Comparison of ENCODE assay signal across 14 mouse cellular contexts in the genomic region with DNA sequence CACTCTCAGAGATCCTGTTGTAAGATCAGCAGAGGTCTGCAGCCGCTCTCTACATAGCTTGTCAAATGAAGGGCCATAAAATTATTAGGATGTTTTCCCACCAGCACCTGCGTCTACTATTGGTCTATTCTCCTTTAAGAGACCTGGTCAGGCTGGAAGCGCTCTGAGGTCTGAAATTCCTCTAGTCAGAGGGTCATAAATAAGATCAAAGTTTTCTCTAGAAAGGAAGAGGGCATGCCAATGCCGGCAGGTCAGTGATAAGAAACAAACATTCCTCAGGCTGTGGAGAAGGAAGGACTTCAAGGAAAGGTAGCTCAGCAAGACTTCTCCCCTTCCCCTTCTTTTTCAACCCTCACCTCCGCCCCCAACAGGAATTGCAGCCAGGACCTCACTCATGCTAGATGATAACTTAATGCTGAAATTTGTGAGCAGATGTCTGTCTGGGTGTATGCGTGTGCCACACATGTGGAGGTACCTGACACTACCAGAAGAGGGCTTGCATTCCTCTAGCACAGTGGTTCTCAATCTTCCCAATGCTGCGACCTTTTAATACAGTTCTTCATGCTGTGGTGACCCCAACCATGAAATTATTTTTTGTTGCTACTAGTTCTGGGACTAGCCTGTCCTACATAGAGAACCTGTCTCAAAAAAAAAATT. TPM values are rescaled to one million over a fixed set of nuclear protein-coding genes. Genes with fewer than 3 reads are reported as not detected.
DNase-seq lines count a peak whose midpoint lies in the region; ATAC-seq and TF ChIP-seq lines count a peak whose summit lies in the region.
"Had no signal": no experiment of that assay in that cellular context is flagged by ENCODE, and none has a peak within 500 bp of the region (broad histone marks: within the 10 kb centered on the region; RNA-seq: fewer than 3 reads in every experiment).

No protein-coding gene starts in this region.

- TF ChIP-seq POLR2A in thymus, adult 2 months (IDR thresholded peaks at IDR 0.05; ENCODE audit: control insufficient read depth, extremely low read depth, insufficient read depth, low read length, poor library complexity) = no peak

- H3K9ac ChIP-seq in kidney, postnatal 0 days (ENCODE audit: low read depth, low read length) = no peak overlapping the region
- no peak overlapping the region for H3K9ac ChIP-seq in liver, embryonic 14.5 days (replicated peaks)
- H3K9ac ChIP-seq in hindbrain, postnatal 0 days (replicated peaks; ENCODE audit: low read length) = no peak overlapping the region
- H3K9ac ChIP-seq: limb, embryonic 15.5 days had no signal

- no peak for ATAC-seq in CD4-positive, CD25-positive, alpha-beta regulatory T cell, adult 4 months
- ATAC-seq in kidney, postnatal 0 days (replicated peaks; ENCODE audit: low FRiP score, low read depth) = no peak
- ATAC-seq in liver, embryonic 14.5 days (ENCODE audit: insufficient read depth) = no peak
- ATAC-seq in hindbrain, postnatal 0 days = no peak

- no peaks in the 10 kb centered on the region for H3K36me3 ChIP-seq in kidney, postnatal 0 days (ENCODE audit: insufficient read depth, low read length)
- no peaks in the 10 kb centered on the region for H3K36me3 ChIP-seq in liver, embryonic 14.5 days (replicated peaks; ENCODE audit: control insufficient read depth, insufficient read depth, low read depth)
- no peaks in the 10 kb centered on the region for H3K36me3 ChIP-seq in hindbrain, postnatal 0 days (ENCODE audit: insufficient read depth, low read length)
- H3K36me3 ChIP-seq in thymus, adult 2 months (ENCODE audit: control insufficient read depth, insufficient read depth, low read length) = no peaks in the 10 kb centered on the region
- H3K36me3 ChIP-seq: limb, embryonic 15.5 days had no signal

- TF ChIP-seq EP300 in liver, embryonic 14.5 days (IDR thresholded peaks at IDR 0.05; ENCODE audit: low read depth) = no peak

- H3K4me2 ChIP-seq in kidney, postnatal 0 days (ENCODE audit: low read length) = no peak overlapping the region; the same call in 1 of the 2 replicates
- H3K4me2 ChIP-seq in liver, embryonic 14.5 days (ENCODE audit: low read depth) = peak overlapping the region; percentile 9; the same call in 1 of the 2 replicates
- H3K4me2 ChIP-seq in hindbrain, postnatal 0 days (ENCODE audit: low read depth, low read length) = no peak overlapping the region
- H3K4me2 ChIP-seq: limb, embryonic 15.5 days had no signal

- peak; percentile 35 for DNase-seq in CD4-positive, CD25-positive, alpha-beta regulatory T cell, adult 2 months (ENCODE audit: low read depth, low spot score)
- peak; percentile 57 for DNase-seq in kidney, postnatal 0 days (ENCODE audit: low spot score)
- DNase-seq in kidney, adult 18-20 months = no peak
- peak; percentile 54 for DNase-seq in CD4-positive helper T cell, adult 2 months (ENCODE audit: low read depth, low spot score)
- DNase-seq in liver, embryonic 14.5 days (ENCODE audit: low read depth in 3 of 3, low spot score in 3 of 3) = no peak
- DNase-seq in hindbrain, postnatal 0 days (ENCODE audit: low spot score) = no peak
- DNase-seq in thymus, adult 2 months = no peak
- DNase-seq: cerebellum, postnatal 14 days; heart, adult 11 months; kidney, postnatal 4 days; right cerebral cortex, postnatal 14 days; thymus, postnatal 4 days had no signal

- H3K27ac ChIP-seq in kidney, postnatal 0 days = peak overlapping the region; percentile 15; the same call in 1 of the 2 replicates
- H3K27ac ChIP-seq in liver, embryonic 14.5 days = no peak overlapping the region
- H3K27ac ChIP-seq in hindbrain, postnatal 0 days = no peak overlapping the region
- H3K27ac ChIP-seq in thymus, adult 2 months (ENCODE audit: control insufficient read depth, insufficient read depth, low read length) = no peak overlapping the region
- H3K27ac ChIP-seq: limb, embryonic 15.5 days had no signal

- no peaks in the 10 kb centered on the region for H3K27me3 ChIP-seq in kidney, postnatal 0 days (ENCODE audit: insufficient read depth, low read length)
- H3K27me3 ChIP-seq in liver, embryonic 14.5 days (ENCODE audit: control insufficient read depth, insufficient read depth, low read length) = peaks cover 39% of the 10 kb centered on the region
- no peaks in the 10 kb centered on the region for H3K27me3 ChIP-seq in hindbrain, postnatal 0 days (ENCODE audit: insufficient read depth, low read length)
- H3K27me3 ChIP-seq in thymus, adult 2 months (ENCODE audit: control insufficient read depth, insufficient read depth, low read length) = no peaks in the 10 kb centered on the region; the same call in 1 of the 2 replicates
- H3K27me3 ChIP-seq: limb, embryonic 15.5 days had no signal

- TF ChIP-seq CTCF in kidney, postnatal 0 days (IDR thresholded peaks at IDR 0.05; ENCODE audit: low read depth) = peak; percentile 36; the same call in 1 of the 2 replicates
- peak; percentile 43 for TF ChIP-seq CTCF in liver, embryonic 14.5 days (IDR thresholded peaks at IDR 0.05; ENCODE audit: low read depth)
- no peak for TF ChIP-seq CTCF in hindbrain, postnatal 0 days (IDR thresholded peaks at IDR 0.05; ENCODE audit: low read depth)
- no peak for TF ChIP-seq CTCF in thymus, adult 2 months (IDR thresholded peaks at IDR 0.05; ENCODE audit: borderline replicate concordance, control insufficient read depth, extremely low read depth, insufficient read depth, low read length, poor library complexity)

- 37% methylated on average over 7 of the region's 7 CpGs for WGBS in kidney, postnatal 0 days
- 34% methylated on average over 7 of the region's 7 CpGs for WGBS in liver, embryonic 14.5 days (ENCODE audit: insufficient replicate concordance)
- WGBS in hindbrain, postnatal 0 days = 88% methylated on average over 7 of the region's 7 CpGs
- WGBS in thymus, adult 2 months = 79% methylated on average over 7 of the region's 7 CpGs

- H3K9me3 ChIP-seq in kidney, postnatal 0 days (replicated peaks; ENCODE audit: low read length) = no peaks in the 10 kb centered on the region
- no peaks in the 10 kb centered on the region for H3K9me3 ChIP-seq in liver, embryonic 14.5 days (ENCODE audit: control insufficient read depth, low read length)
- no peaks in the 10 kb centered on the region for H3K9me3 ChIP-seq in hindbrain, postnatal 0 days (ENCODE audit: low read length)
- H3K9me3 ChIP-seq: limb, embryonic 15.5 days had no signal

- no peak overlapping the region for H3K4me3 ChIP-seq in kidney, postnatal 0 days (replicated peaks; ENCODE audit: low read depth, low read length)
- H3K4me3 ChIP-seq in liver, embryonic 14.5 days (ENCODE audit: insufficient read depth in 1 of 2, low read depth in 2 of 2, low read length in 2 of 2) = no peak overlapping the region
- H3K4me3 ChIP-seq in hindbrain, postnatal 0 days (ENCODE audit: low read length) = no peak overlapping the region
- no peak overlapping the region for H3K4me3 ChIP-seq in thymus, adult 2 months (ENCODE audit: control insufficient read depth, insufficient read depth, low read length)
- H3K4me3 ChIP-seq: limb, embryonic 15.5 days had no signal

- H3K4me1 ChIP-seq in kidney, postnatal 0 days (replicated peaks; ENCODE audit: insufficient read depth, low read length) = peaks cover 14% of the 10 kb centered on the region; the same call in 1 of the 2 replicates
- H3K4me1 ChIP-seq in liver, embryonic 14.5 days (replicated peaks; ENCODE audit: control insufficient read depth in 2 of 2, insufficient read depth in 2 of 2, low read length in 1 of 2) = peaks cover 41 to 69% of the 10 kb centered on the region in 2 experiments
- H3K4me1 ChIP-seq in hindbrain, postnatal 0 days (ENCODE audit: insufficient read depth, low read length) = peaks cover 7% of the 10 kb centered on the region; the same call in 1 of the 2 replicates
- H3K4me1 ChIP-seq in thymus, adult 2 months (replicated peaks; ENCODE audit: control insufficient read depth, insufficient read depth, low read length) = peaks cover 12% of the 10 kb centered on the region

RNA-seq across cellular contexts. Expression of a gene that starts 3.3 kb away (rescaled TPM):
- 1 to 10 TPM; 6.3 to 9.4 TPM for polyA plus RNA-seq in CD4-positive, CD25-positive, alpha-beta regulatory T cell, adult 4 months (2017; shearing (Covaris generic))
- polyA plus RNA-seq in kidney, postnatal 0 days (2015; fragmentation: Nextera tagmentation; extraction: Ambion mirVana) = 19.5 and 22.6 TPM in 2 replicates
- 2.3 TPM in 2 replicates for polyA plus RNA-seq in liver, embryonic 14.5 days (2012; rRNA removed)
- polyA plus RNA-seq in liver, embryonic 14.5 days (2014; fragmentation: Nextera tagmentation; extraction: Ambion mirVana) = 2.3 and 2.7 TPM in 2 replicates
- 60.5 and 67.5 TPM in 2 replicates for total RNA-seq in hindbrain, postnatal 0 days (2014; rRNA removed)
- 28.9 and 31.5 TPM in 2 replicates for polyA plus RNA-seq in hindbrain, postnatal 0 days (2015; fragmentation: Nextera tagmentation; extraction: Ambion mirVana)
- polyA plus RNA-seq in thymus, adult 2 months (2012; rRNA removed) = 10.9 and 14.2 TPM in 2 replicates

Comparison
In these comparisons a context has a peak if more than half of its experiments do, and no peak if none do; other contexts are left out.
1. DNase-seq: peak in CD4-positive, CD25-positive, alpha-beta regulatory T cell, adult 2 months (single experiment), kidney, postnatal 0 days (single experiment) and CD4-positive helper T cell, adult 2 months (single experiment); none in kidney, adult 18-20 months (single experiment), liver, embryonic 14.5 days (0 of 3), hindbrain, postnatal 0 days (single experiment) and thymus, adult 2 months (single experiment).
2. CTCF ChIP-seq: peak in kidney, postnatal 0 days (single experiment) and liver, embryonic 14.5 days (single experiment); none in hindbrain, postnatal 0 days (single experiment) and thymus, adult 2 months (single experiment).